Mouse (Mus musculus) neural tube, embryonic 14.5 days (tissue): ENCODE measurements around the gene 4930402K13Rik. TPM values are rescaled to one million over a fixed set of nuclear protein-coding genes. Genes with fewer than 3 reads are reported as not detected.
A peak's percentile ranks its signal among the peaks of the same experiment; 100 is the strongest.
"Not testable (repeated sequence)": the region's sequence is repeated elsewhere in the genome, so short reads cannot be mapped to it uniquely, and the experiment has no call there.

Experiments used
- ATAC-seq: fragments of 200-750 bp; cut with Nextera tagmentation; 2 replicates; pipeline ENCODE4 v1.8.0; 2017; ENCODE audit warnings: low read depth, mild to moderate bottlenecking, moderate TSS enrichment, moderate library complexity
- H3K27ac ChIP-seq: fragments of 300-500 bp; sonication (generic); 2 replicates; pipeline ENCODE4 v1.5.1; 2014; ENCODE audit warnings: low read depth, mild to moderate bottlenecking, control low read depth, low read length, moderate library complexity, mixed read lengths
- H3K27me3 ChIP-seq: fragments of 300-500 bp; sonication (generic); 2 replicates; pipeline ENCODE4 v1.6.1; 2014; ENCODE audit warnings: low read length; ENCODE audit not compliant: control insufficient read depth, insufficient read depth
- H3K36me3 ChIP-seq: fragments of 300-500 bp; sonication (generic); 2 replicates; pipeline ENCODE4 v1.6.1; 2014; ENCODE audit warnings: low read length, mixed read lengths; ENCODE audit not compliant: control insufficient read depth, insufficient read depth
- H3K4me1 ChIP-seq: fragments of 300-500 bp; sonication (generic); 2 replicates; pipeline ENCODE4 v1.6.1; 2014; ENCODE audit warnings: low read length; ENCODE audit not compliant: control insufficient read depth, insufficient read depth
- H3K4me2 ChIP-seq: fragments of 300-500 bp; sonication (generic); 2 replicates; pipeline ENCODE4 v1.6.1; 2014; ENCODE audit warnings: mild to moderate bottlenecking, low read depth, low read length, control low read depth
- H3K4me3 ChIP-seq: fragments of 300-500 bp; sonication (generic); 2 replicates; pipeline ENCODE4 v1.5.1; 2014; ENCODE audit warnings: low read depth, low read length, control low read depth, mixed read lengths
- H3K9ac ChIP-seq: fragments of 300-500 bp; sonication (generic); replicated peaks from 2 replicates; pipeline ENCODE4 v1.6.1; 2014; ENCODE audit warnings: low read depth, mild to moderate bottlenecking, control low read depth, low read length, mixed read lengths
- H3K9me3 ChIP-seq: fragments of 300-500 bp; sonication (generic); 2 replicates; pipeline ENCODE4 v1.6.1; 2016; ENCODE audit warnings: low read length; ENCODE audit not compliant: control insufficient read depth
- WGBS: fragments of 180-500 bp; shearing (Covaris S2); extraction: QIAGEN DNeasy Blood & Tissue Kit; methylation state at CpG from one replicate; pipeline ENCODE4 v1.1.7; 2014; 5-methylcytosine and 5-hydroxymethylcytosine counted together
- polyA plus RNA-seq: library from polyadenylated mRNA; unstranded; fragments of >200 nt; fragmentation: Nextera tagmentation; extraction: Ambion mirVana; gene quantifications from 2 replicates; pipeline ENCODE4 v1.2.1, GENCODE M21; 2014

Gene 4930402K13Rik
- not detected in 2 replicates for polyA plus RNA-seq

DNA sequence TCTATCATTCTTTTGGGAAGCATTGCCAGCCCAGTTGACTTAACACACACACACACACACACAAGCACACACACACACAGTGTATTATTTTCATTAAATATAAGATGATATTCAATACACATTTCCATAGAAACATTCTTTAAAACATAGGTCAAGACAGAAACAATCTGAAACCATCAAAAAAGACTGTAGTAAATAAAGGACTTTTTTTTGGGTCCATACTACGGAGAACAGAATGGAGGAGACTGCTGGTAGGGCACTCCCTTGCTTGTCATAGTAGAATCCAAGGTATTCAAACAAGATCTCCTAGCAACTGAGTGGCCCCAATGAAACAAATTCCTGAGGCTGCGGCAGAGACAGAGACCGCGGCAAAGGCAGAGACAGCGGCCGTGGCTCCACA, at the start of gene 4930402K13Rik:
TSS of gene 4930402K13Rik (plus strand) at position 301 of the 400 bp plus-strand sequence.
- WGBS, result 77% methylated on average over 6 of the region's 6 CpGs

DNA sequence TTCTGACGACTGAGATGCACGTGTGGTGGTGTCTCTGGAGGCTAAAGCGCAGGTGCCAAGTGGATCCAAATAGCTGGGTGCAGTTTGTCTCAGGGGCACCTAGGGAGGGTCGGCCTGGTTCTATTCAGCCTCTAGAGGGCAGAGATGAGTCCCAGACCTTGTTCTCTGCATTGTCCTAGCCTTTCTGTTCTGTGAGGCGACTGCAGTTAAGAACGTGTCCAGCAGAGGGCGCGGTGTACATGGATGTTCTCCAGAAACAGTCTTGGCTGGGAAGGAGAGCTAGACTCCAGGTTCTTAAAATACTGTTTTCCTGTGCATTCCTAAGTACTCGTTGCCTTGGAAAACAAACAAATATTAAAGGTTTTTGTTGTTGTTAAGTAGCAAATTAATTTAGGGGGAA, 43.4 kb upstream of the 4930402K13Rik start:
- not testable (repeated sequence) for H3K36me3 ChIP-seq, H3K9me3 ChIP-seq, H3K4me3 ChIP-seq, H3K27ac ChIP-seq, H3K4me1 ChIP-seq, H3K9ac ChIP-seq, H3K27me3 ChIP-seq, H3K4me2 ChIP-seq
- peak; percentile 31; the same call in 1 of the 2 replicates for ATAC-seq
- WGBS, result 19% methylated on average over 3 of the region's 9 CpGs

More for the DNA sequence above, at the start of gene 4930402K13Rik:
- Histone ChIP-seq H3K27ac (no peak within 1 kb of the TSS), H3K4me1 (no peaks in the 10 kb centered on the region), H3K27me3 (no peaks in the 10 kb centered on the region), H3K9me3 (no peaks in the 10 kb centered on the region), H3K9ac (no peak within 1 kb of the TSS), H3K36me3 (no peaks in the 10 kb centered on the region), H3K4me2 (no peak within 1 kb of the TSS), H3K4me3 (no peak within 1 kb of the TSS)
- ATAC-seq, result no peak

DNA sequence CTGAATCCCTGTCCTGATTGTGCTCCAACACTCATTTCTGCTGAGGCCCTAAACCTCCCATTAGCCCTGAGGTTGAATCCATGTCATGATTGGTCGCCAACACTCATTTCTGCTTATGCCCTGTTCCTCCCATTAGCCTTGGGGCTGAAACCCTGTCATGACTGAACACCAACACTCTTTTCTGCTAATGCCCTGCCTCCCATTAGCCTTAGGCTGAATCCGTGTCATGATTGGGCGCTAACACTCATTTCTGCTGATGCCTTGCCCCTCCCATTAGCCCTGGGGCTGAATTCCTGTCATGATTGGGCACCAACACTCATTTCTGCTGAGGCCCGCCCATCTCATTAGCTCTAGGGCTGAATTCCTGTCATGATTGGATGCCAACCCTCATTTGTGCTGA, 42.3 kb upstream of the 4930402K13Rik start:
- H3K9me3 ChIP-seq, result no peaks in the 10 kb centered on the region
- no peak for ATAC-seq
- no peaks in the 10 kb centered on the region for H3K27me3 ChIP-seq
- no peak overlapping the region for H3K4me2 ChIP-seq
- 90% methylated on average over 4 of the region's 4 CpGs for WGBS
- no peak overlapping the region for H3K9ac ChIP-seq
- H3K27ac ChIP-seq, result no peak overlapping the region
- H3K4me1 ChIP-seq, result no peaks in the 10 kb centered on the region
- no peaks in the 10 kb centered on the region for H3K36me3 ChIP-seq
- no peak overlapping the region for H3K4me3 ChIP-seq

DNA sequence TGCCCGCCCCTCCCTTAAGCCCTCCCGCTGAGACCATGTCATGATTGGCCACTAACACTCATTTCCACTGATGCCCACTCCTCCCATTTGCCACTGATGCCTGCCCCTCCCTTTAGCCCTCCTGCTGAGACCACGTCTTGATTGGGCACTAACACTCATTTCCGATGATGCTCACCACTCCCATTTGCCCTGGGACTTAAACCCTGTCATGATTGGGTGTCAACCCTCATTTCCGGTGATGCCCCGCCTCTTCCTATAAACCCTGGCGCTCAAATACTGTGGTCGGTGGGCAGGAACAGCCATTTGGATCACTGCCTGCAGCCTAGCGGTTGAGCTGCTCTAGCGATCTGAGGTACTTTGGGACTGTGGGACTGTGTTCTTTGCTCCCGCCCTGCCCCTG, 41.6 kb upstream of the 4930402K13Rik start, which contains the start of gene Fthl17f:
TSS of gene Fthl17f (plus strand) at position 301 of the 400 bp plus-strand sequence.
- 93% methylated on average over 11 of the region's 11 CpGs for WGBS
- not testable (repeated sequence) for ATAC-seq, H3K4me3 ChIP-seq, H3K9ac ChIP-seq, H3K27ac ChIP-seq, H3K4me1 ChIP-seq, H3K27me3 ChIP-seq, H3K9me3 ChIP-seq, H3K36me3 ChIP-seq, H3K4me2 ChIP-seq

DNA sequence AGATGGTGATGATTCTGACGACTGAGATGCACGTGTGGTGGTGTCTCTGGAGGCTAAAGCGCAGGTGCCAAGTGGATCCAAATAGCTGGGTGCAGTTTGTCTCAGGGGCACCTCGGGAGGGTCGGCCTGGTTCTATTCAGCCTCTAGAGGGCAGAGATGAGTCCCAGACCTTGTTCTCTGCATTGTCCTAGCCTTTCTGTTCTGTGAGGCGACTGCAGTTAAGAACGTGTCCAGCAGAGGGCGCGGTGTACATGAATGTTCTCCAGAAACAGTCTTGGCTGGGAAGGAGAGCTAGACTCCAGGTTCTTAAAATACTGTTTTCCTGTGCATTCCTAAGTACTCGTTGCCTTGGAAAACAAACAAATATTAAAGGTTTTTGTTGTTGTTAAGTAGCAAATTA, 26.7 kb upstream of the 4930402K13Rik start:
- H3K9me3 ChIP-seq, H3K27me3 ChIP-seq, H3K4me2 ChIP-seq, H3K36me3 ChIP-seq, H3K4me1 ChIP-seq, H3K9ac ChIP-seq, H3K4me3 ChIP-seq, H3K27ac ChIP-seq: not testable (repeated sequence)
- WGBS, result 25% methylated on average over 5 of the region's 10 CpGs
- peak; percentile 73; the same call in 1 of the 2 replicates for ATAC-seq

DNA sequence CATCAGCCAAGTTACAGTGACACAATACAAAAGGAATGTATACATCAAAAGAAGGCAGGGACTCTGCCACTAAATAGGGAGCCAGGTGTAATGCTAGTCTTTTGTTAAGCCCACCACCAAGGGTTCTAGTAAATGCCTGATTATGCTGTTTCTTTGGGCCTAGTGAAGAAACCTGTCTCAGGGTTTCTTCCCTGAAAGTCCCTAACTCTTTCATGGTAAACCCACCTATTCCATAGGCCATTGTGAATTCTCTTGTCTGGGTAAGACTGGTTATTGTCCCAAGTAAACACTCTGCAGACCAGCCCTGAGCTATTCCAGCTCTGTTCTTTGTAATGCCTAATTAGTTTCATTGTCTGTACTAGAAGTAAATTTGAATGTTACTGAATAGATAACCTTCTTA, 9.3 kb upstream of the 4930402K13Rik start:
- H3K4me2 ChIP-seq, H3K36me3 ChIP-seq, H3K9me3 ChIP-seq, ATAC-seq, H3K27me3 ChIP-seq, H3K9ac ChIP-seq, H3K4me1 ChIP-seq, H3K4me3 ChIP-seq, H3K27ac ChIP-seq: not testable (repeated sequence)

DNA sequence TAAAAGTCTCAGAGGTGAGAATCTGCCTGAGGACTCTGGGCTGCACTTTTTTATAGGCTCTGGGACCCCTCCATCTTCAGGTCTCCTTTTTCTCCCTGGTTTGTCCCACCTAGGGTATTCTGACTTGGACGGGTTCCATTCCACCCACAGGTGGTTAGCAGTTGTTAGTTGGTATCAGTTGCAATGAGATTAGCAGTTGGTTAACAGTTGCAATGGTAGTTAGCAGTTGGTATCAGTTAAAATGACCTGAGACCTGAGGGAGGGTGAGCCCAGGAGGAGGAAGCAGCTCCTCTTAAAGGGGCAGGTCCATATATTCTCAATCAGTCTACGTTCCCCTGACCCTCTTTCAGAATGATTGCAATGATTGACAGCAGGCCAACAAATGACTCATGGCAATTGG, 6.0 kb downstream of the 4930402K13Rik start:
- Histone ChIP-seq H3K9ac (no peak overlapping the region), H3K4me2 (no peak overlapping the region), H3K27me3 (no peaks in the 10 kb centered on the region), H3K4me3 (no peak overlapping the region), H3K36me3 (no peaks in the 10 kb centered on the region), H3K9me3 (no peaks in the 10 kb centered on the region), H3K4me1 (no peaks in the 10 kb centered on the region), H3K27ac (no peak overlapping the region)
- WGBS, result 65% methylated on average over 2 of the region's 2 CpGs
- no peak for ATAC-seq

DNA sequence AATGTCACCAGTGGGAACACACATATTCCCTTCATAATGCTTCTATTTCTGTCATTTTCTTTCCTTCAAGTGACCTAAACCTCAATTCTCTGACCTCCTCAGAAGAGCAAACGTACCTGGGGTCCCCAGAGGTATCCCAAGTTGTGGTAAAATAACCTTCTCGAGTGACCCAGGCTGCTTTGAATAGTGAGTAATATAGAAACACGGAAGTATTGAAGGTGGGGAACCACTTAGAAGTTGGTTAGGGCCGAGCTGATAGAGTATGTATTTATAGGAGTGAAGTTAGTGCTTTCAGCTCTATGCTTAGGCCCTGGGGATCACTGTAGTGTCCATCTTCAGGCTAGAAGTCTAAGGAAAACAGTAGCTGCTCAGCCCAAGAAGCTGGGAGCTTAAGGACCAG, 20.6 kb downstream of the 4930402K13Rik start:
- Histone ChIP-seq H3K9me3 (no peaks in the 10 kb centered on the region), H3K27me3 (no peaks in the 10 kb centered on the region), H3K4me3 (no peak overlapping the region), H3K27ac (no peak overlapping the region), H3K4me1 (no peaks in the 10 kb centered on the region), H3K4me2 (no peak overlapping the region), H3K9ac (no peak overlapping the region), H3K36me3 (no peaks in the 10 kb centered on the region)
- WGBS, result 71% methylated on average over 4 of the region's 4 CpGs
- ATAC-seq, result no peak

DNA sequence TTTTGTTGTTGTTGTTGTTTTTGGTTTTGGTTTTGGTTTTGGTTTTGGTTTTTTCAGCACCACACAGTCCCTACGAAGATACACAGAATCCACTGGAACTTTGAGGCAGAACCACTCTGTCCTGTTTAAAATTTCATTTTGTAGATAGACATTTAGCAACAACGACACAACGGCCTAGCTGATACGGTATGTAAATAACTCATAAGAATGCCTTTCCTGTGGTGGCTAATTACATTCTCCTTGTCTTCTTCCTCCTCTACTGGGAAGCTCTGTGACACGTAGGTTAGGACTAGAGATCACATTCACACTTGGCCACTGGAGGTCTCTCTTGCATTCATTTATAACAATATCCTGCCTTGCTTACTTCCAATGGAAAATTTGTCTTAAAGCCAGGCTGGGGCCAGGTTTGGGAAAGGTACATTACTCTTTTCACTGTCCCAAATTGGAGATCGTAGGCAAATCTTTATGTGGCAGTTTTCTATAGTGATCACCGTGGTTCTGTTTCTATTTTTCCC, 24.0 kb downstream of the 4930402K13Rik start:
- no peaks in the 10 kb centered on the region for H3K27me3 ChIP-seq
- ATAC-seq, result no peak
- no peak overlapping the region for H3K9ac ChIP-seq
- no peak overlapping the region for H3K27ac ChIP-seq
- no peaks in the 10 kb centered on the region for H3K9me3 ChIP-seq
- H3K4me1 ChIP-seq, result no peaks in the 10 kb centered on the region
- whole genome bisulfite sequencing, result 46% methylated on average over 7 of the region's 7 CpGs
- H3K36me3 ChIP-seq, result no peaks in the 10 kb centered on the region
- no peak overlapping the region for H3K4me3 ChIP-seq
- H3K4me2 ChIP-seq, result no peak overlapping the region
